Mouse (Mus musculus) stomach, embryonic 14.5 days (tissue): ENCODE measurements around the gene Rag2. TPM values are rescaled to one million over a fixed set of nuclear protein-coding genes. Genes with fewer than 3 reads are reported as not detected.

Experiments used
- ATAC-seq: fragments of 200-750 bp; cut with Nextera tagmentation; 2 replicates; pipeline ENCODE4 v1.8.0; 2017; ENCODE audit warnings: low read depth, moderate TSS enrichment; ENCODE audit not compliant: insufficient number of reproducible peaks, insufficient read depth, low FRiP score
- H3K27ac ChIP-seq: fragments of 300-500 bp; sonication (generic); 2 replicates; pipeline ENCODE4 v1.5.1; 2014; ENCODE audit warnings: mild to moderate bottlenecking, low read length, moderate library complexity, mixed read lengths
- H3K27me3 ChIP-seq: fragments of 300-500 bp; sonication (generic); 2 replicates; pipeline ENCODE4 v1.6.1; 2014; ENCODE audit warnings: low read length, control low read depth, mixed read lengths; ENCODE audit not compliant: control insufficient read depth, insufficient read depth
- H3K36me3 ChIP-seq: fragments of 300-500 bp; sonication (generic); 2 replicates; pipeline ENCODE4 v1.6.1; 2014; ENCODE audit warnings: mild to moderate bottlenecking, control low read depth, low read length, moderate library complexity, mixed read lengths; ENCODE audit not compliant: control insufficient read depth, insufficient read depth
- H3K4me1 ChIP-seq: fragments of 300-500 bp; sonication (generic); 2 replicates; pipeline ENCODE4 v1.6.1; 2014; ENCODE audit warnings: low read length, control low read depth, mixed read lengths; ENCODE audit not compliant: control insufficient read depth, insufficient read depth
- H3K4me2 ChIP-seq: fragments of 300-500 bp; sonication (generic); replicated peaks from 2 replicates; pipeline ENCODE4 v1.6.1; 2014; ENCODE audit warnings: low read depth, low read length, control low read depth
- H3K4me3 ChIP-seq: fragments of 300-500 bp; sonication (generic); 2 replicates; pipeline ENCODE4 v1.5.1; 2014; ENCODE audit warnings: low read depth, low read length, control low read depth
- H3K9ac ChIP-seq: fragments of 300-500 bp; sonication (generic); replicated peaks from 2 replicates; pipeline ENCODE4 v1.6.1; 2014; ENCODE audit warnings: low read depth, mild to moderate bottlenecking, control low read depth, low read length, moderate library complexity, mixed read lengths
- H3K9me3 ChIP-seq: fragments of 300-500 bp; sonication (generic); 2 replicates; pipeline ENCODE4 v1.6.1; 2016; ENCODE audit warnings: low read depth, low read length, control low read depth; ENCODE audit not compliant: control insufficient read depth
- WGBS: fragments of 180-500 bp; shearing (Covaris S2); extraction: QIAGEN DNeasy Blood & Tissue Kit; methylation state at CpG from one replicate; pipeline ENCODE4 v1.1.7; 2014; 5-methylcytosine and 5-hydroxymethylcytosine counted together
- polyA plus RNA-seq: library from polyadenylated mRNA; unstranded; fragments of >200 nt; fragmentation: Nextera tagmentation; extraction: Ambion mirVana; gene quantifications from 2 replicates; pipeline ENCODE4 v1.2.1, GENCODE M21; 2014

Rag2 gene
- polyA plus RNA-seq, 1 experiment from 2014 or later, result not detected

GRCm38 (mm10) chr2:101639840-101640350, 15.4 kb downstream of the Rag2 start:
- Histone ChIP-seq H3K4me3 (no peak overlapping the region), H3K27ac (no peak overlapping the region), H3K4me2 (no peak overlapping the region), H3K36me3 (no peaks in the 10 kb centered on the region), H3K9ac (no peak overlapping the region), H3K4me1 (no peaks in the 10 kb centered on the region), H3K27me3 (no peaks in the 10 kb centered on the region), H3K9me3 (no peaks in the 10 kb centered on the region)
- WGBS, result 73% methylated on average over 3 of the region's 3 CpGs
- no peak for ATAC-seq

DNA sequence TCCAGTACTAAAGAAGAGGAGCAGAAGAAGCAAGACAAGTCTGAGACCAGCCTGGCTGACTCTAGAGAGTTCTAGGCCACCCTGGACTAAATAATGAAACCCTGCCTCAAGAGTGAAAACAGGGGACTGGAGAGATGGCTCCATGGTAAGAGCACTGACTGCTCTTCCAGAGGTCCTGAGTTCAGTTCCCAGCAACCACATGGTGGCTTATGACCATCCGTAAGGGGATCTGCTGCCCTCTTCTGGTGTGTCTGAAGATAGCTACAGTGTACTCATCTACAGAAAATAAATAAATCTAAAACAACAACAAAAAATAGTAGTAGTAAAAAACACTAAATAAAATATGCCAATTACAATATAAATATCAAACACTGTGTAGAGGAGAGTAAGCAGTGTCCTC, 21.3 kb downstream of the Rag2 start:
- 85% methylated on average over 1 of the region's 1 CpGs for WGBS
- no peaks in the 10 kb centered on the region for H3K4me1 ChIP-seq
- H3K9me3 ChIP-seq, result no peaks in the 10 kb centered on the region
- H3K4me3 ChIP-seq, result no peak overlapping the region
- H3K9ac ChIP-seq, result no peak overlapping the region
- ATAC-seq, result no peak
- H3K27ac ChIP-seq, result no peak overlapping the region
- H3K36me3 ChIP-seq, result no peaks in the 10 kb centered on the region
- no peaks in the 10 kb centered on the region for H3K27me3 ChIP-seq
- H3K4me2 ChIP-seq, result no peak overlapping the region

DNA sequence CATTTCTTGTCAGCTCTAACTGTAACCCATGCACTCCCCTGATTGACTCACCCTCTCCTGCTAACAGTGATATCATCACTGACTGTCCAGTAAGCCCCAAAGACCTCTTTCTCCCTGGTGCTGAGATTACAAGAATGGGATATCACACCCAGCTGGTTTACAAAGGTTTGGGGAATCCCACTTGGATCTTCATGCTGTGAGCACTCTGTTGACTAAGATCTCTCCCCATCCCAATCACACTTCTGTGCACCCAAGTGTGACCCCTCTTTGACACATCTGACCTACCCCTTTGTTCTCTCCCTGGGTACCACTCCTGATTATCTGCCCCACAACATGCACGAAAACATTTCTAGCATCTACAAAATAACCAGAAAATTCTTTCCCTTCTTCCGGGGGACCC, 23.8 kb downstream of the Rag2 start:
- H3K4me3 ChIP-seq, result no peak overlapping the region
- H3K27ac ChIP-seq, result no peak overlapping the region
- no peaks in the 10 kb centered on the region for H3K36me3 ChIP-seq
- no peaks in the 10 kb centered on the region for H3K4me1 ChIP-seq
- H3K9me3 ChIP-seq, result no peaks in the 10 kb centered on the region
- no peak for ATAC-seq
- no peak overlapping the region for H3K9ac ChIP-seq
- no peak overlapping the region for H3K4me2 ChIP-seq
- 89% methylated on average over 2 of the region's 2 CpGs for whole genome bisulfite sequencing
- H3K27me3 ChIP-seq, result no peaks in the 10 kb centered on the region

GRCm38 (mm10) chr2:101649114-101649671, 24.7 kb downstream of the Rag2 start, which contains the start of the genes Rag1 and B230118H07Rik:
Gene Rag1, minus strand, starts transcription at chr2:101649501.
Gene B230118H07Rik, minus strand, starts transcription at chr2:101649532.
- WGBS, result 31% methylated on average over 8 of the region's 8 CpGs
- Histone ChIP-seq H3K27ac (no peak within 1 kb of the TSS), H3K36me3 (no peaks in the 10 kb centered on the region), H3K27me3 (no peaks in the 10 kb centered on the region), H3K4me3 (no peak within 1 kb of the TSS), H3K4me1 (no peaks in the 10 kb centered on the region), H3K9ac (no peak within 1 kb of the TSS), H3K4me2 (no peak within 1 kb of the TSS), H3K9me3 (no peaks in the 10 kb centered on the region)
- no peak for ATAC-seq

GRCm38 (mm10) chr2:101650446-101650845, 25.9 kb downstream of the Rag2 start:
- WGBS, result 68% methylated on average over 1 of the region's 1 CpGs
- no peak overlapping the region for H3K27ac ChIP-seq
- no peaks in the 10 kb centered on the region for H3K9me3 ChIP-seq
- H3K36me3 ChIP-seq, result no peaks in the 10 kb centered on the region
- ATAC-seq, result no peak
- H3K4me2 ChIP-seq, result no peak overlapping the region
- no peaks in the 10 kb centered on the region for H3K4me1 ChIP-seq
- H3K4me3 ChIP-seq, result no peak overlapping the region
- no peaks in the 10 kb centered on the region for H3K27me3 ChIP-seq
- no peak overlapping the region for H3K9ac ChIP-seq

- Histone ChIP-seq H3K9me3 (no peaks in the 10 kb centered on the region), H3K4me2 (peak overlapping the region; percentile 43), H3K27me3 (no peaks in the 10 kb centered on the region), H3K36me3 (no peaks in the 10 kb centered on the region), H3K4me1 (no peaks in the 10 kb centered on the region), H3K4me3 (peak overlapping the region; percentile 4; the same call in 1 of the 2 replicates), H3K9ac (no peak overlapping the region), H3K27ac (no peak overlapping the region)
- 44% methylated on average over 14 of the region's 14 CpGs for WGBS
- no peak; the same call in 1 of the 2 replicates for ATAC-seq
Measured at GRCm38 (mm10) chr2:101652204-101652920, 27.8 kb downstream of the Rag2 start.

DNA sequence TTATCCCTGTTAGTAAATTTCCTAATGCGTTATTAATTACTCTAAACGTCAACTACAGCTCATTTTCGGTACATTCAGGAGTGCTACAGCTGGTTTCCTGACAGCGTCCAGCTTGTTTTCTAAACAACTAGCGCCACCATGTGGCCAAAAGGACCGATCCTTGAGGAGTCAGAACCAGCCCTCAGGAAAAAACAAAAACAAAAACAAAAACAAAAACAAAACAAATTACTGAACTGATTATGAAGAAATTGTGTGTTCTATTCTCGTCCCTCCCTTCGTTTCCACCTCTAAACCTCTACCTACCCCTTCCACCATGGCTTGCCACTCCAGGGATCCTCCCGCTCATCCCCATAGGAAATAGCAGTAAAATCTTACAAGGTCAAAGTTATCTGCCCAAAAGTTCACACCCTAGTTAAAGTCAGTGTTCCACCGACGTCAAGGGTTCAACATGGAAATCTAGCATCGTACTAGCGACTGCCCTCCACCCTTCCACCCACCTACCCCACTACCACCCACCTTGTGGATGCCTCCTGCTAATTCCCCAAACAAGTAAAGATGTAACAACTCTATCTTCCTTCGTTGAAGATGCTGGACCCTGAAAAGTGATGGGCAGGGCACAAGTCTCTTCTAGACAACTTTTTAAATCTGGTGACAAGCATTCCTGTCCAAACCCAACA, 28.5 kb downstream of the Rag2 start:
- H3K4me1 ChIP-seq, result no peaks in the 10 kb centered on the region
- H3K27me3 ChIP-seq, result no peaks in the 10 kb centered on the region
- H3K27ac ChIP-seq, result no peak overlapping the region
- WGBS, result 16% methylated on average over 14 of the region's 14 CpGs
- H3K4me2 ChIP-seq, result peak overlapping the region; percentile 43
- H3K4me3 ChIP-seq, result peak overlapping the region; percentile 4; the same call in 1 of the 2 replicates
- H3K9ac ChIP-seq, result no peak overlapping the region
- H3K36me3 ChIP-seq, result no peaks in the 10 kb centered on the region
- ATAC-seq, result no peak; the same call in 1 of the 2 replicates
- no peaks in the 10 kb centered on the region for H3K9me3 ChIP-seq

GRCm38 (mm10) chr2:101660536-101660935, 36.0 kb downstream of the Rag2 start:
- Histone ChIP-seq H3K4me2 (no peak overlapping the region), H3K4me1 (no peaks in the 10 kb centered on the region), H3K27me3 (no peaks in the 10 kb centered on the region), H3K36me3 (no peaks in the 10 kb centered on the region), H3K9me3 (no peaks in the 10 kb centered on the region), H3K9ac (no peak overlapping the region), H3K4me3 (no peak overlapping the region), H3K27ac (no peak overlapping the region)
- no peak for ATAC-seq
- 72% methylated on average over 2 of the region's 2 CpGs for WGBS
